Mouse (Mus musculus): ENCODE data around the gene Usp43. TPM values are rescaled to one million over a fixed set of nuclear protein-coding genes. Genes with fewer than 3 reads are reported as not detected.

The Usp43 gene
- total RNA-seq, 2 experiments from 2014 or later, result 0.76 to 1.6 TPM

DNA sequence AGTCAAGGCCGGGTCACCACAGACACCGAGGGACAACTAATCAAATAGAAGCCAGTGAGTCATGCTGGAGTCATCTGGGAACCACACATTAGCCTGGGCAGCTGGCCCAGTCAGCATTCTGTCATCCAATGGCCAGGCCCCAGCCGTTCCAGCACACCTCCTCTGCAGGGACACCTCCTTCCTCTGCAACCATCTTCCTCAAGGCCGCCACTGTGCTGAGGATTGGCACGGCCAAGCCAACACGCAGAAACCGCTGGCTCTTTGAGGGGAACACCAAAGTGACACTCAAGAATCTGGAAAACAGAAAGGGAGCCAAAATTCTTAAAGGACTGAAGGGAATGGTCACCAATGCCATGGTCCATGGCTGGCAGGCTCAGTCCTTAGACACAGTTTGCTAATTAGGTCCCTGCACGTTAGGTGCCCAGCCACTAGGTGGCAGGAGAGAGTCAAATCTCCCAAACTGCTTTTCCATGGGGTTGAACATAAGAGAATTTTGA lies 24.8 kb downstream of the Usp43 start:
- DNase-seq, result peak; percentile 92 to 94

- no peak for DNase-seq
Measured at GRCm38 (mm10) chr11:67895641-67896040, 26.3 kb downstream of the Usp43 start.

GRCm38 (mm10) chr11:67888521-67888920 lies 33.4 kb downstream of the Usp43 start:
- no peak for DNase-seq

- no peak for DNase-seq
Measured at GRCm38 (mm10) chr11:67885921-67886320, 36.0 kb downstream of the Usp43 start.

DNA sequence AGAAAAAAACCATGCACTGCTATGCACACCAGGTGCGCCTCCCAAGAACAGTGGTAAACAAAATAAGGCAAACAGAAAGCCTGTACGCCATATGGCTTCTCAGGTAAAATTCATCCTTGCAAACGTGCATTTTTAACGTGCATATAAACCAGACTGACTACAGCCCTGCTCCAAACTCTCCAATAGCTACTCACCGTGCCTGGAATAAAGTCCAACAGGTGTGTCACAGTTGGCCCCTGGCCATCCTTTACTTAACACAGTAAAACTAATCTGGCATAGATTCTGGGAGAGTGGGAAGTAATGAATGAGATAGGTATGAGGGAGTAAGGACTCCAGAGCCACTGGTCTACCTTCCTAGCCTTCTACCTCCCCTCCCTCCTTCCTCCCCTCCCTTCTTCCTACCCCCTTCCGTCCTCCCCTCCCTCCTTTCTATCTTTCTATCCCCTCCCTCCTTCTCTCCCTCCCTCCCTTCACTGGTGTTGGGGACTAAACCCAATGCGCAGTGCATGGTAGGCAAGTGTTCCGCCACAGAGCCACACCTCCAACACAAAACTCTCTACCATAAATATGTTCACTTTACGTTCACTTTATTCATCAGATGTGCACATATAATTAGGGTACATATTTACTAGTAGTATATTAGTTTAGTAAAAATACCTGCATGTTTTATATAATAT lies 56.3 kb downstream of the Usp43 start:
- DNase-seq, result no peak

GRCm38 (mm10) chr11:67865100-67865499 lies 56.9 kb downstream of the Usp43 start:
- no peak for DNase-seq

DNA sequence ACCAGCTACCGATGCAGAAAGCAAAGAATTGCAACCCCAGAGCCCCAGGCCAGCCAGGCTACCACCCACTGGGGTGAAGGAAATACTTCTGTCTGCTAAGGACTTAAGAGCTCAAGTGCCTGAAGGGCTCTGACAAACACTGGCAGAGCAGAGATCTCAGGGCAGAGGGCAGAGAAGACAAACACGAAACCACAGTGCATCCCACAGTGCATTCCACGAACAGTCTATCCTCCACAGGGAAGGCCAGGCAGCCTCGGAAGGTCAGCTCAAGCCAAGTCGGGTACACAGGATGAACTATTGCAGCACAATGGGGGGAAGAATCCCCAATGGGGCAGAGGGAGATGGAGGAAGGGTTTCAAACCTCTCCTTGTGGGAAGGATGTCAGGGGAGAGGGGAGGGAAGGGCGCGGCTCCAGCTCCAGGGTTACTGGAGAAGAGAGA lies 60.5 kb downstream of the Usp43 start:
- DNase-seq, result no peak

- no peak for DNase-seq
Measured at GRCm38 (mm10) chr11:67860743-67861398, 61.1 kb downstream of the Usp43 start.

- no peak for DNase-seq
Measured at GRCm38 (mm10) chr11:67858518-67858917, 63.4 kb downstream of the Usp43 start.

DNA sequence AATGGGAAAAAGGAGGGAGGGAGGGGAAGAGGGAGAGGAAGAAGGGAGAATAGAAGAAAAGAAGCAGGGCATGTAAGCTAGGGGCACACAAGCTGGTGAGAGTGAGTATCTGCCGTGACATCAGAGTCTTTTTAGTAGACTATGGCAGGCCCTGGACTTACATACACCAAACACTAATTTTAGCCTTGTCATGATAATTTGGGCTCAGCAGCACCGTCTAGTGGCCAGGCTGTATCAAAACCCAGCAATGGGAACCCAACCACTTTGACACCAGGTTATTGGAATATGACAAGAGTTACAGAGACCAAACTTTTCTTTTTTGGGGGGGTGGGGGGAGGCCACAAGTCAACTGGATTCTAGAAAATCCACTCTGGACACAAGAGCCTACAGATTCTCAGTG lies 66.9 kb downstream of the Usp43 start:
- peak; percentile 39 to 62 for DNase-seq

GRCm38 (mm10) chr11:67853996-67854395 lies 68.0 kb downstream of the Usp43 start:
- DNase-seq, result no peak

GRCm38 (mm10) chr11:67851770-67852169 lies 70.2 kb downstream of the Usp43 start:
- no peak for DNase-seq

- no peak for DNase-seq
Measured at GRCm38 (mm10) chr11:67845193-67845592, 76.8 kb downstream of the Usp43 start.

DNA sequence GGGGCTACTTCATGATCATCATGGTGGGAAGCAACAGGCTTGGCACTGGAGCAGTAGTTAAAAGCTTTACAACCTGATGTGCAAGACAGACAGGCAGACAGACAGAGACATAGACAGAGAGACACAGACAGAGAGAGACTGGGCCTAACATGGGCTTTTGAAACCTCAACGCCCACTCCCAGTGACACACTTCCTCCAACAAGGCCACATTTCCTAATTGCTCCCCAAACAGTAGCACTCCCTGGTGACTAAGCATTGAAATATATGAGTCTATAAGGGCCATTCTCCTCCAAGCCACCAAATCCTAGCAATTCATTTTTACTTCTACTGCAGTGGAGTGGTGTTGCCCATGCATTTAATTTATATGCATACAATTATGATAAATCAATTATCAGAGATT lies 82.1 kb downstream of the Usp43 start:
- no peak for DNase-seq

GRCm38 (mm10) chr11:67835408-67836078 lies 86.4 kb downstream of the Usp43 start:
- no peak for DNase-seq

GRCm38 (mm10) chr11:67831820-67832219 lies 90.1 kb downstream of the Usp43 start:
- DNase-seq, result no peak

GRCm38 (mm10) chr11:67829530-67829929 lies 92.4 kb downstream of the Usp43 start:
- no peak for DNase-seq

DNA sequence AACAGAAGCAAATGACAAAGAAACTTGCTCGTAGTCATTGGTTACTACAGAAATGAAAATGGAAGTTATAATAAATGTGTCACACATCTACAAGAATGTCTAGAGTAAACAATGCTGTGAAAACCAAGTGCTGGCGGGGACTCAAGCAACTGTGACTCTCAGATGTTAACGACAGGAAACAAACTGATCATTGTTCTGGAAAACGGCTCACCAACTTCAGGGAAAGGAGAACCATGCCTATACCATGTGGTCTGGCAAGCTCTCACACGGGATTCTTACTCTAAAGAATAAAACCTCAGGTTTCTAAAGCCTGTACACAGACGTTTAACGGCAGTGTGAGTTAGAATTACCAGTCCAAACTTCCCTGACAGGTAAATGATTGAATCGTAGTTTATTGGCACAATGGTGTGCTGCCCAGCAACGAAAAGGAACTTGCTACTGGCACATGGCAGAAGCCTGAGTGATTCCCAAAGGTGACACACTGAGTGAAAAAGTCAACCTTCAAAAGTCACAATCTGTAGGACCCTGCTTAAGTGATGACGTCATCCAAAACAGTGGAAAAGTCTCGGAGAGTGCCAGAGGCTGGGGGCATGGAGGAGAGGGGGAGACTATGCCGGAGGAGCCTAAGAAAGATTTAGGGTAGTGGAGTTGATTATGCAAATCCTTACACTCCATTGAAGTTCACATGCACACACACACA lies 93.4 kb downstream of the Usp43 start:
- no peak for DNase-seq

DNA sequence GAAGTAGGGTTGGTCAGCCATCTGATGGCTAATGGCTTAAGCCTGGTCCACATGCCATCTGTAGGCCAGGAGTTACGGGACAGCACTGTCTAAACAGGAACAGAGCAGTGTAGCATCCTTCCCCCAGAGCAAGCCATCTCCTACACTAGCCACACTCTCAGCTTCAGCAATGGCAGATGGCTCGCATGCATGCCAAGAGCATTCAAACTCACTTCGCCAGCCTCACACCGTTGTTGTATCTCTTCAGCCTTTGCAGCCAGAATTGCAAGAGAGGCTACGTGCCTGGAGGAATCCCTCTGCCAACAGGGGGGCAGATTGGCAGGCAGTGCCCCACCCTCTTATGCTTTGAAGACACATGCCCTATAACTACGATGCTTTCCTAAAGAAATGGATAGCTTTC lies 100.4 kb downstream of the Usp43 start:
- no peak for DNase-seq

- peak; percentile 48 to 54 for DNase-seq
Measured at GRCm38 (mm10) chr11:67820221-67820620, 101.7 kb downstream of the Usp43 start.

DNA sequence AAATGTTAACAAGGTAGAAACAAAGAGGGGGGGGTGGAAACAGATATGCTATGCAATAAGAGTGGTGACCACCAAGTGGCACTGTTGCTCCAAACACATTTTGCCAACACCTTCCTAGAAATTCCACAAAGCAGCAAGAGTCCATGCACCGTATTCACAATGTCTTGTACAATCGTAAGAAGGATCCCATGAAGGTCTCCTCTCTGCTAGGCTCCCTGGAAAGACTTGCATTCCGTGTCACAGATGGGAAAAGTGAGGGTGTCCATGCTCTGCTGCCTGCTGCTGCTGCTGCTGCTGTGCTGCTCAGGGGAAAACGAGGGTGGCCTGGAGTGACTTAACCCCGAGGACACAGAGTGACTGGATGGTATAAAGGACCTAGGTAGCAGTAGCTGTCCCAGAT lies 102.3 kb downstream of the Usp43 start:
- DNase-seq, result peak; percentile 12 to 17

GRCm38 (mm10) chr11:67811535-67811934 lies 110.4 kb downstream of the Usp43 start:
- peak; percentile 8 to 30 for DNase-seq

- DNase-seq, result no peak
Measured at GRCm38 (mm10) chr11:67808051-67808450, 113.9 kb downstream of the Usp43 start.

Data from adrenal gland, postnatal 36 days (tissue).